Mouse (Mus musculus) T-helper 2 cell (primary cell): ENCODE results near the gene Yod1.

Source experiments
- in situ Hi-C: fragments of 300-600 bp; cut with MboI, MseI; formaldehyde crosslinking; loops from one replicate; pipeline ENCODE4 v1.15.1; 2025; ENCODE audit warnings: high pct_unique_total_duplicates

Gene Yod1

DNA sequence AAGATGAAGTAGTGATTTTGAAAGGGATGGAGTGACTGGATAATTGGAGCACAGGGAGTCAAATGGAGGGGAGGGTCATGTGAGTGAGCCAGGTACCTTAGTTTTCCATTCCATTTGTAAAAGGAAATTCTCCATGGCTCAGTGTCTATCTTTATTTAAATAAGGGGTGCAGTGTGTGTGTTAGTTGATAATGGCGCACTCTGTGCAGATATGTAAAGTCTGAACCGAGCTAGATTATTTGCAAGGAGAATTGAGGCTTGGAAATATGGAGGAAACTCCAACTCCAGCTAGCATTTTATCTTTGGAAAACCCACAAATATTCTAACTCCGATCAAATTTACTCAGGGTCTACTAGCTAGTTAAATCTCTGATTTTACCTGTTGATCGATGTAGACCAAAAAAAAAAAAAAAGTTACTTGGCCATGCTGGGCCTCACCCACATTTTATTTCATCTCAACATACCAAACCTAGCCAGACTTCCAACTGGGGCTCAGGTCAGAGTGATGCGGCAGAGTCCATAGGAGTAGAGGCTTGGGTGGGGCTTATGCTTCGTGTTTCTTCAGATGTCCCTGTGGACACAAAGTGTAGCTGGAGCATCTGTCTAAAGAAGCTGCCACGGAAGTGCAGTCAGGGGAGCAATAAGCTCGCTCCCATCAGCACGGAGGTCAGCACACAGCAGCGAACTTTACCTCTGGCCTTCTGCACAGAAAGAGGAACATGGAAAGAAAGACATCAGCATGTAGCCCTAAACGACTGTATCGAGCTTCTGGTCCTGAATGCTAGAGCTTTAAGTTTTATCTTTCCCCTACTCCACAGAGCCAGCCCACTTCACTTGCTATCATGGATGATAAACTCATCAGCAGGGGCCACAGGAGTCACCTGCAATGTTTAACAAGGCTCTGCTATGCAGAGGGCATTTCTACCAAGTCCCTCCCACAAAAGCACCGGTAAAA, 15.9 kb downstream of the Yod1 start:
- in situ Hi-C loops = no loop called here

- in situ Hi-C loops = no loop called here
Observed at GRCm38 (mm10) chr1:130733671-130734070, 16.5 kb downstream of the Yod1 start.

DNA sequence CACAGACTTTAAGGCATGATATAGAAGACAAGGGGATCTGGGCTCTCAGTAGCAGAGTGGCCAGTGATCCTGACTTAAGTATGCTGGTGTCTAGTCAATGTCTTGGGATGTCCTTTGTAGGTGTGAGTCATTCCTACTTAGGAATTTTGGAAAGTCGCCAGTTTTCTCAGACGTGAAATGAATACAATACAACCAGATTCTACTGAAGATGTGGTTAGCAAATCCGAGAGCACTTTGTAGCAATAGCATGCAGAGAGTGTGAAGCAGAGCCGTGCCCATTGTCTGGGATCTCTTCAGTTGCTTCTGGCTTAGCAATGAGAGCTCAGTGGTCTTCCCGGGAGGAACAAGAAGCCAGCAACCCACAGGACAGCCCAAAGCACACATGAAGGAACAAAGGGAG, 17.3 kb downstream of the Yod1 start:
- in situ Hi-C loops = no loop called here

GRCm38 (mm10) chr1:130734852-130735251, 17.7 kb downstream of the Yod1 start:
- in situ Hi-C loops = no loop called here

- in situ Hi-C loops = no loop called here
Observed at GRCm38 (mm10) chr1:130737411-130737881, 20.3 kb downstream of the Yod1 start.

GRCm38 (mm10) chr1:130737916-130738315, 20.8 kb downstream of the Yod1 start:
- in situ Hi-C loops = no loop called here

GRCm38 (mm10) chr1:130738551-130739106, 21.5 kb downstream of the Yod1 start:
- in situ Hi-C loops = no loop called here

- in situ Hi-C loops = no loop called here
Observed at GRCm38 (mm10) chr1:130739636-130740035, 22.5 kb downstream of the Yod1 start.

- in situ Hi-C loops = no loop called here
Observed at GRCm38 (mm10) chr1:130740227-130740648, 23.1 kb downstream of the Yod1 start.

DNA sequence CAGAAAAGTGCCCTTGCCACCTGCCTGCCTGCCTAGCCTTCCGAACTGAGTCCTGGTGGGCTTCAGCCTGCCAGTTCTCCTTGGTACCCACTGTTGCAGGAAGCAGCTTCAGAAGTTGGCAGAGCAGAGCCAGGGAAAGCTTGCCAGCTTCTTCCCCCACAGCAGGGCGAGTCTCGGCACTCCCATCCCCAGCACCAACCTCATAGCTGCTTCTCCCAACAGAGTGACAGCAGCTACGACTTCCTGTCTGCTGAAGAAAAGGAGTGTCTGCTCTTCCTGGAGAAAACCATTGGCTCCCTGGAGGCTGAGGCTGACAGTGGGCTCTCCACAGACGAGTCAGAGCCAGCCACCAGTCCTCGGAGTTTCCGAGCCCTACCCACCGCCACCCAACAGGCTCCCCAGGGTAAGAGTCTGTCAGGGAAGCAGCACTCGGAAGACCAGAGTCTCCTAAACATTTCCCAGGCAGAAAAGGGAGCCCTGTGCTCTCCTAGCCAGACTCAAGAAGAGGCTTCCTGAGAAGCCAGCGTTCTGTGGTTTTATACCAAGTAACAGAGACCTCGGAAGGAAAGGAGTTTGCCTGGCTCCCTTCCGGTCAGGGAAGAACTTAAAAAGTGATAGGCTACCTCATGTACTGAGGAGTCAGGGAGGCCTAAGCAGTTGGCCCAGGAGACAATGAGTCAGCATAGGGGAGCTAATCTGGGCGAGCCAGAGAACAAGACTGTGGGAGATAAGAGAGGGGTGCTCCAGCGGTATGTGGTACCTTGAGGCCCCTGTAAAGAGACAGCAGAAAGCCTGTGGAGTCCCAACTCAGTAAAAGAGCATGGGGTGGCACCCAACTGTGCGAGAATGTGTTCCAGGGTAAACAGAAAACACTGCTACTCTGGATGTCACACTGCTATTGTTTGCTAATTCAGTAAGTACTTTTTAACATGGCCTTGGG, 23.9 kb downstream of the Yod1 start:
- in situ Hi-C loops = no loop called here

DNA sequence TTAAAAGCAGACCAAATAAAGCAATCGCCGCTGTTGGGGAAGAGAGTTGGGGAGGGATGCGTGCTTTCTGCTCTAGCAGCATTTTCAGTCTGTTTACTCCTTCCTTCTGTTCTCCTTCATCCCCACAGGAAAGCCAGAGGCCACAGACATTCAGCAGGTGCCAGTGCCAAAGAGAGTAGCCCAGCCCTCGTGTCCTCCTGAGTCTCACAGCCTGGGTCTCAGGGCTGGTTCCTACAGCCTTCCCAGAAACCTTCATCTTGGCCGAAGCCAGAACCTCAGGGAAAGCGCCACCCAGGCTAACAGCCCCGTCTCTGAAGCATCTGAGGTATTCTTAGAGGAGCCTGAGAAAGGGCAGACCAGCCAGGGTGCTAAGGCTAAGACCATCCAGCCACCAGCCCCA, 25.1 kb downstream of the Yod1 start:
- in situ Hi-C loops = no loop called here

GRCm38 (mm10) chr1:130743775-130744174, 26.6 kb downstream of the Yod1 start:
- in situ Hi-C loops = no loop called here

GRCm38 (mm10) chr1:130744217-130744616, 27.1 kb downstream of the Yod1 start:
- in situ Hi-C loops = no loop called here

DNA sequence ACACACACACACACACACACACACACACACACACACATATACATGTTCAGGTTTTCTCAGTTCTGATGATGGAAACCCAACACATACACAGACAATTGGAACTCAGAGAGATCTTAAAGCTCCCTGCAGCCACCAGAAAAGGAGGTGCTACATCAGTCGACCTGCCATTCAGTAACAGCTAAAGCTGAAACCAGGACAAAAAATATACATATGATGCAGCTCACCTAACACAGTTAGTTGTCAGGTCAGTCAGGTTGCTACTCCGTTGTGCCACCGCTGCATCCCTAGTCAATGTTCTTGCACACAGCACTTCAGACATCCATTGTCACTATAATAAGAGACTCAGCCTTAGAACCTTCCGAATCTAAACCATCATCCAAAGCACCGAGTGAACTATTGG, 27.8 kb downstream of the Yod1 start:
- in situ Hi-C loops = no loop called here

DNA sequence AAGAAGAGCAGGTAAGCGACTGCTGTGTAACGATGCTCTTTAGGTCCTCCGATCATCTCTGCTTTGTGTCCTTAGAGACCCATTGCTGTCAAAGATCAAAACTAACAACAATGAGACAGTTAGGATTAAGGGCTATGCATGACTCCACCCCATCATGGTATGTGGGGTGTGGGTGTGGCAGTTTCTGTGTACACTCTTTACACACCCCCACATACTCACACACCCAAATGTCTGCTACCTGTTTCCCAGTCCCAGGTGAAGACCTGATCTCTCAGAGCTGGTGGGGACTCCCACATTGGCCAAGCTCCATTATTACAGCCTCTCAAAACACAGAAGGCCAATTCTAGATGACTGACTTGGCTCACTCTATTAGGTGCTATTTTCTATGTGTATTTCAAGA, 28.5 kb downstream of the Yod1 start:
- in situ Hi-C loops = no loop called here

DNA sequence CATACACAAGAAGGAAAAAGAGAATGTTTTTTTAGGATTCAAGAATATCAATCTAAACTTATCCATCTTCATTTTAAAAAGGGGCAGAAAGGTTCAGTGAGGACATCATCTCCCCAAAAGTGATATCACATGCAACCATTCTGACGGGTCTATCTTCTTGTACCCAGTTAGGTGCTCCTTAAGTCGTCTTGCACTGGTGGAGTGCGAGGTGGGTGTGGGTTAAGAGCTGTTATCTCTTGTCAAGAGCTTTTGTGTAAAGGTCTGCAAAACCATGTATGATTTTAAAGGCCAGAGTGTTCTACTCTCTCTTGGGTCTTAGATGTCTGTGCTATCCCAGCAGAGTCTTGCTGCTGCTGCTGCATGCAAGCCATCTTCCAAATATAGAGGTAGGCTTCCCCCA, 29.7 kb downstream of the Yod1 start:
- in situ Hi-C loops = no loop called here

DNA sequence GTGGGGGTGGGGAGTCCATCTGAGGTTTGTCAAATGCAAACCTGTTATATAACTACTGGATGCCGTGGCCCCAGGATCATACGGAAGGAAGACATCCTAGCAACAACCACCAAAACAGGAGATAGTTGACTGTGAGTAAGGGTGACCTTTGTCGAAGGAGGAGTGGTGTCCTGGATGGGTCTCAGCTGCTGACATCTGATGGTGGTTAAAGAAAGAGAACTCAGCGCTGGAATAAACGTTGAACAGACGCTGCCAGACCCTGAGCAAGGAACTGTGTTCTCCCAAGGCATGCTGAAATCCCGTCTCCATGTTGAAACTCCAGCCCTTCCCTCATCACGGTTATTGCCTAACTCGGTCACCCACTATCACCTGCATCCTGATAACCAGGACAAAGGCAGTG, 42.6 kb downstream of the Yod1 start:
- in situ Hi-C loops = no loop called here

- in situ Hi-C loops = no loop called here
Observed at GRCm38 (mm10) chr1:130761597-130761996, 44.5 kb downstream of the Yod1 start.

GRCm38 (mm10) chr1:130762045-130762760, 45.1 kb downstream of the Yod1 start:
- in situ Hi-C loops = no loop called here

DNA sequence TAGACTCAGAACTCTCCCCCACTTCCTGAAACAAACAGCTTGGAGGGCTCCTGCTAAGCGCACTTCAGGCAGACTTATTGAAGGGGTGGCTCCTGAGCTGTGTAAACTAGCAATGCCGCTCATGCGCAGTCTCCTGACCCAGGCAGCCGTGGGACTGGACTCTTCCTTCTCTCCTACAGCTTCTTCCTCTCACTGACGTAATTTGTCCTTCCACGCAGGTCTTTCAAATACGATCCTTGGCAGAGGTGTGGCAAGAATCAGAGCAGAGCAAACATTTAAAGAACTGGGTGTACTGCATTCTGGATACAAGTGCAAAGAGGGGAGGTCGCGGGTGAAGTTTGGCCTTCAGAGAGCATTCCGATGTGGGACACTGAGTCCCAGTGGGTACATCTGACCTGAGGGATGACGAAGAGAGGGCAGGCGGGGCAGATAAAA, 46.9 kb downstream of the Yod1 start:
- in situ Hi-C loops = no loop called here

DNA sequence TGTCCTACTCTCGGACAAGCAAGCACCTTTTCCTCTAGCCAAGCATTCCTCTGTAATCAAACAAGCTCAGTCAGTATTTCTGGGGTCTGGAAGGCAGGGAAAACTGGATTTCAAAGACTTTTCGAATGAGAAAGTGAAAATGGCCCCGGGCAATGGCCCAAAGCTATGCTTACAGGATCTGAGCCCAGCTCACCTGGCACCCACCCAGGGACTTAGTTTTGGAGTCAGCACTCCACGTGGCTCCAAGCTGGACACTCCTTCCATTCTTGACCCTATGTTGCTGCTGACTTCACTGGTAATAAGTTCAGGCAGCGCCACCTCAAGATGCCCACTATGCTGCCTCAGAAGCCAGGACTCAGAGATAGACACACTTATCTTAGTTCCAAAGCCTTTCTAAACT, 49.9 kb downstream of the Yod1 start:
- in situ Hi-C loops = no loop called here
